Mouse (Mus musculus): Measurements from ENCODE around the gene Mdga1. TPM values are rescaled to one million over a fixed set of nuclear protein-coding genes. Genes with fewer than 3 reads are reported as not detected.
A peak's percentile ranks its signal among the peaks of the same experiment; 100 is the strongest.

The Mdga1 gene
- polyA plus RNA-seq, 1 experiment from 2014 or later = 4.7 TPM

DNA sequence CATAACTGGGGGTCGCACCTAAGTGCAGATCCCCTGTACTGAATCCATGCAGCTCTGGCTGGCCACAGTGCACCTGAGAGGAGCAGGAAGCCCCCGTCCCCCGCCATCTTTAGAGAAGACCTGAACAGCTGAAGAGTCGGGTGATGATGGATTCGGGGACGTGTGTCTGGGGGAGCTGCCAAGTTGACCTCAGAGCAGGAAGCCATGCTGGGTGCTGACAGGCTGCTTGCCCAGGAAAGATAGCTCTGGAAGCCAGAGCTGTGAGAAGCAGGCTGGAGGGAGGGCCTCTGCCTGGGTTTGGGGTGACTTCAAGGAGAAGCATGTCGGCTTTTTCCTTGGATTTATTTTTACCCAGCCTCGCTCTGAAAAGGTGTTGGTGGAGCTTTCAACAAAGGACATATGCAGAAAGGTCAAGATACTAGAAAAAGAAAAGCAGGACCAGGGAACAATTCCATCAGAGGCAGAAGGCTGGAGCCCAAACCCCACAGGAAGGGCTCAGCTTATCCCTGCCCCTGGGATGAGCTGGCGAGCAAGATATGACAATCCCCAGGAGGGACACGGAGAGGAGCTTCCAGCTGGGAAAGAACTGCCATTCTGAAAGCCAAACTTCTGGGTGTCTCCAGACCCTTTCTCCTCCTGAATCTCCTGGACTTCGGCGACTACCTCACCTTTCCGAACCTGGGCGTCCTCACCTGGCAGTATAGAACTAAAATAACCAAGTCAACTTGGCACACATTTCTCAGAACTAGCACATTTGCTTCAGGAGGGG is 146.3 kb downstream of the Mdga1 start:
- peaks cover 3% of the 10 kb centered on the region for H3K27me3 ChIP-seq
- no peak overlapping the region for H3K9ac ChIP-seq (replicated peaks)
- no peaks in the 10 kb centered on the region for H3K9me3 ChIP-seq
- 73% methylated on average over 14 of the region's 14 CpGs for WGBS
- H3K4me1 ChIP-seq (replicated peaks) = peaks cover 2% of the 10 kb centered on the region; the same call in 1 of the 2 replicates
- no peak overlapping the region for H3K27ac ChIP-seq
- H3K36me3 ChIP-seq = no peaks in the 10 kb centered on the region
- no peak overlapping the region for H3K4me3 ChIP-seq (replicated peaks)
- H3K4me2 ChIP-seq = no peak overlapping the region
- ATAC-seq (ENCODE audit: insufficient number of reproducible peaks, insufficient read depth, low FRiP score, low TSS enrichment, low read depth) = no peak

DNA sequence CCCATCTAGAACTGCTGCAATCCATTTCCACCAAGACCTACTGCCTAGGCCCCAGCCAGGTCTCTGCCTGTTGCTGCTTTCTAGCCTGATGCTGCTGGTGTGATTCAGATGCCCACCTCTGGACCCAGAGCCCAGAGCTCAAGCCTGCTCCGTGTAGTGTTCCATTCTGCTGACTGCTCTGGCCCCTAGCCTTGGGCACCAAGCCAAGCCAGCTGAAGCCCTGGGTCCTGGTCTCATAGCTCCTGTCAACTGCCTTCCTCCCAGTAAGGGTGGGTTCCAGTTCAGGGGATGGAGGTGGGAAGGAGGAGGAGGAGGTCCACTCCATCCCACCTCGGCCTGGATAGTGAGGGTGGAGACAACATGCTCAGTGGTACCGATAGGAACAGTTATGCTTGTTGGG is 150.3 kb downstream of the Mdga1 start:
- Histone ChIP-seq H3K27ac (no peak overlapping the region), H3K4me1 (replicated peaks) (peaks cover 22% of the 10 kb centered on the region), H3K36me3 (no peaks in the 10 kb centered on the region), H3K27me3 (no peaks in the 10 kb centered on the region; the same call in 1 of the 2 replicates), H3K9ac (replicated peaks) (no peak overlapping the region), H3K4me2 (no peak overlapping the region), H3K4me3 (replicated peaks) (no peak overlapping the region), H3K9me3 (no peaks in the 10 kb centered on the region)
- ATAC-seq (ENCODE audit: insufficient number of reproducible peaks, insufficient read depth, low FRiP score, low TSS enrichment, low read depth) = no peak
- 88% methylated on average over 3 of the region's 3 CpGs for WGBS

GRCm38 (mm10) chr17:29818989-29819388 is 150.9 kb downstream of the Mdga1 start:
- H3K9ac ChIP-seq (replicated peaks) = no peak overlapping the region
- ATAC-seq (ENCODE audit: insufficient number of reproducible peaks, insufficient read depth, low FRiP score, low TSS enrichment, low read depth) = no peak
- H3K4me3 ChIP-seq (replicated peaks) = no peak overlapping the region
- no peak overlapping the region for H3K27ac ChIP-seq
- no peaks in the 10 kb centered on the region for H3K9me3 ChIP-seq
- H3K4me2 ChIP-seq = no peak overlapping the region
- H3K27me3 ChIP-seq = no peaks in the 10 kb centered on the region; the same call in 1 of the 2 replicates
- WGBS = 90% methylated on average over 7 of the region's 7 CpGs
- peaks cover 28% of the 10 kb centered on the region for H3K4me1 ChIP-seq (replicated peaks)
- H3K36me3 ChIP-seq = no peaks in the 10 kb centered on the region

DNA sequence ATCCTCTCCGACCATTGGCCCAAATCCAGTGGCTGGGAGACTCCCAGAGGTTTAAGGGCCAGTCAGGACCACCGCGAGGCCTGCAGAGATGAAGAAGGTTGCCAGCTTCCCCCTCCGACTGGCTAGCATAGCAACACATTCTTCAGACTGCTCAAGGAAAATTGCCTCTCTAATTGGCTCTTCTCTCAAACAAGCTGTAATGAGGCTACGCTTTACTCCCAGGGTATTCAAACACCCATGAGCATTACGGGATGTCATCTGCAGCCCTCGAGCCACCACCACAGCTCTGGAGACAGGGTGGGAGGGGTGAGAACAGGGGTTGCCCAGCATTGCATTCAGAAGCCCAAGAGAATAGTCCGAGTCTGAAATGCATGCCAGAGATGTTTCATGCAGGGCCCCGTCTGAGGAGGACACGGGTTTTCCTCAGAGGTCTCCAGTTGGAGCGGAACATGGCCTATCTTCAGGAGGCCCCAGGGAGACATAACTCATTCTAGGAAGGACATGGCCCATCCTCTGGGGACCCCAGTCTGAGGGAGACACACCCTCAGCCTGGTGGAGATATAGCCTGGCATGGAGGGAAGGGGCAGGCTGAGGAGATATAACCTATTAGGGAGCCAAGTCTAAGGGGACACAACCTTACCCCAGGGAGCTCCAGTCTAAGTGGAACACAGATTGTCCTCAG is 151.5 kb downstream of the Mdga1 start:
- H3K4me3 ChIP-seq (replicated peaks) = no peak overlapping the region
- H3K9me3 ChIP-seq = no peaks in the 10 kb centered on the region
- no peak overlapping the region for H3K27ac ChIP-seq
- WGBS = 31% methylated on average over 11 of the region's 11 CpGs
- no peaks in the 10 kb centered on the region for H3K36me3 ChIP-seq
- no peak overlapping the region for H3K9ac ChIP-seq (replicated peaks)
- no peak overlapping the region for H3K4me2 ChIP-seq
- ATAC-seq (ENCODE audit: insufficient number of reproducible peaks, insufficient read depth, low FRiP score, low TSS enrichment, low read depth) = no peak
- H3K4me1 ChIP-seq (replicated peaks) = peaks cover 33% of the 10 kb centered on the region
- H3K27me3 ChIP-seq = no peaks in the 10 kb centered on the region; the same call in 1 of the 2 replicates

DNA sequence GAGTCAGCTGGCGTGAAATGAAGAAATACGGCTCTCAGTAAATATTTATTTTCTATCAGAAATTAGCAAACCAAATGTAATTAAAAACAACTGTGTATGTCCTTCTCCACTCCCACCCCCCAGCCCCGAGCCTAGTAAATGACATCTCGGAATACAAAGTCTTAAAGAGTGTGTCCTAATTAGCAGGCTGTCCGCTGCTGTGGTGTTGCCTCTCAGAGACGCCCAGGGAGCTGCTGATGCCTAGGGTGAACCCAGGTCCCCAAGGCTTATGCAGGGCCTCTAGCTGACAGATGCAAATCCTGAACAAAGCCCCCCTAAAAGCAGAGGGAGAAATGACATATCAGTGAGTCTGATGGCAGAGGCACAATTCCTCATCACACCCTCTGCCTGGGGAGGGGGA is 155.1 kb downstream of the Mdga1 start:
- Histone ChIP-seq H3K36me3 (no peaks in the 10 kb centered on the region), H3K4me3 (replicated peaks) (no peak overlapping the region), H3K27me3 (no peaks in the 10 kb centered on the region), H3K4me1 (replicated peaks) (peaks cover 41% of the 10 kb centered on the region), H3K9ac (replicated peaks) (no peak overlapping the region), H3K9me3 (no peaks in the 10 kb centered on the region), H3K4me2 (no peak overlapping the region), H3K27ac (no peak overlapping the region)
- 29% methylated on average over 6 of the region's 6 CpGs for WGBS
- ATAC-seq (ENCODE audit: insufficient number of reproducible peaks, insufficient read depth, low FRiP score, low TSS enrichment, low read depth) = no peak

- H3K4me2 ChIP-seq = no peak overlapping the region
- no peak overlapping the region for H3K27ac ChIP-seq
- 8% methylated on average over 4 of the region's 4 CpGs for WGBS
- H3K36me3 ChIP-seq = no peaks in the 10 kb centered on the region
- H3K4me3 ChIP-seq (replicated peaks) = no peak overlapping the region
- H3K9ac ChIP-seq (replicated peaks) = no peak overlapping the region
- H3K9me3 ChIP-seq = no peaks in the 10 kb centered on the region
- ATAC-seq (ENCODE audit: insufficient number of reproducible peaks, insufficient read depth, low FRiP score, low TSS enrichment, low read depth) = no peak
- H3K4me1 ChIP-seq (replicated peaks) = peaks cover 36% of the 10 kb centered on the region
- H3K27me3 ChIP-seq = no peaks in the 10 kb centered on the region
These were observed 156.6 kb downstream of the Mdga1 start for GRCm38 (mm10) chr17:29813328-29813727.

- Histone ChIP-seq H3K36me3 (no peaks in the 10 kb centered on the region), H3K9ac (replicated peaks) (no peak overlapping the region), H3K4me1 (replicated peaks) (peaks cover 12% of the 10 kb centered on the region; the same call in 1 of the 2 replicates), H3K9me3 (peaks cover 11% of the 10 kb centered on the region), H3K27ac (no peak overlapping the region), H3K27me3 (peaks cover 3% of the 10 kb centered on the region; the same call in 1 of the 2 replicates), H3K4me3 (replicated peaks) (no peak overlapping the region), H3K4me2 (no peak overlapping the region)
- no peak for ATAC-seq (ENCODE audit: insufficient number of reproducible peaks, insufficient read depth, low FRiP score, low TSS enrichment, low read depth)
- WGBS = 68% methylated on average over 3 of the region's 3 CpGs
These were observed 166.3 kb downstream of the Mdga1 start for GRCm38 (mm10) chr17:29803545-29803944.

DNA sequence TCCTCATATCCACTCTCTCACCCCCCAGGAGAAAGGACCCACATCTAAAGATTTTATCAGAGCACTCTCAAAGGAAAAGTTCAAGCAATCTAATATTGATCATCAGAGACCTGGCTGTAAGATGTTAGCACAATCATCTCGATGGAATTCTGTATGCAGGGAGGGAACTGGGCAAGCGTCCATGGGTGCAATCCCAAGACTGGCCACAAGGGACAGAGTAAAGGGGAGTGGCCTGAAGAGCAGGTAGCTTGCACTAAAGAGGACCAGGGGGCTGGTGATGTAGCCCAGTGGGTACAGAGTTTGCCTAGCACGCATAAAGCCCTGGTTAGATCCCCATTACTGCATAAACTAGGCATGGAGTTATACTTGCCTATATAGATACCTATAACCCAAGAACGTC is 168.5 kb downstream of the Mdga1 start:
- no peak for ATAC-seq (ENCODE audit: insufficient number of reproducible peaks, insufficient read depth, low FRiP score, low TSS enrichment, low read depth)
- H3K27me3 ChIP-seq = peaks cover 3% of the 10 kb centered on the region; the same call in 1 of the 2 replicates
- 20% methylated on average over 4 of the region's 4 CpGs for WGBS

DNA sequence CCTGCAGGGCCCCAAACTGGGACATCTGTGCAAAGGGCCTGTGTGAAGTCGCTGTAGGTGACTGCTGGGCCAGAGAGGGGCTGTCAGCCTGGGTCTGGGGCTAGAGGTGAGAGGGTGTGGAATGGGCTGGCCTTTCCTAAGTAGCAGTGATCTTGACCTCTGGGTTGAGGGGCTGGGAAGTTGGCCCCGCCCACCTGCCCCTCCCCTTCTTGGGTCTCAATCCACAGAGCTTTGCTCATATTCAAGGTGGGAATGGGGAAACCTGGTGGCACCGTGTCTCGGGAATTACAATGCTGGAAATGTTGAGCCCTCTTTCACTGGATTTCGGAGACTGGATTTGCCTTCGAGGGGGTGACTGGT is 169.8 kb downstream of the Mdga1 start:
- Histone ChIP-seq H3K4me2 (no peak overlapping the region), H3K4me3 (replicated peaks) (no peak overlapping the region), H3K9ac (replicated peaks) (no peak overlapping the region), H3K9me3 (peaks cover 4% of the 10 kb centered on the region; the same call in 1 of the 2 replicates), H3K4me1 (replicated peaks) (peaks cover 37% of the 10 kb centered on the region), H3K36me3 (no peaks in the 10 kb centered on the region), H3K27me3 (peaks cover 3% of the 10 kb centered on the region; the same call in 1 of the 2 replicates), H3K27ac (no peak overlapping the region)
- ATAC-seq (ENCODE audit: insufficient number of reproducible peaks, insufficient read depth, low FRiP score, low TSS enrichment, low read depth) = no peak
- 35% methylated on average over 6 of the region's 6 CpGs for WGBS

More for the DNA sequence above, 168.5 kb downstream of the Mdga1 start:
- Histone ChIP-seq H3K4me1 (replicated peaks) (peaks cover 25% of the 10 kb centered on the region), H3K27ac (no peak overlapping the region), H3K4me2 (no peak overlapping the region), H3K9ac (replicated peaks) (no peak overlapping the region), H3K36me3 (no peaks in the 10 kb centered on the region), H3K4me3 (replicated peaks) (no peak overlapping the region), H3K9me3 (peaks cover 11% of the 10 kb centered on the region)

DNA sequence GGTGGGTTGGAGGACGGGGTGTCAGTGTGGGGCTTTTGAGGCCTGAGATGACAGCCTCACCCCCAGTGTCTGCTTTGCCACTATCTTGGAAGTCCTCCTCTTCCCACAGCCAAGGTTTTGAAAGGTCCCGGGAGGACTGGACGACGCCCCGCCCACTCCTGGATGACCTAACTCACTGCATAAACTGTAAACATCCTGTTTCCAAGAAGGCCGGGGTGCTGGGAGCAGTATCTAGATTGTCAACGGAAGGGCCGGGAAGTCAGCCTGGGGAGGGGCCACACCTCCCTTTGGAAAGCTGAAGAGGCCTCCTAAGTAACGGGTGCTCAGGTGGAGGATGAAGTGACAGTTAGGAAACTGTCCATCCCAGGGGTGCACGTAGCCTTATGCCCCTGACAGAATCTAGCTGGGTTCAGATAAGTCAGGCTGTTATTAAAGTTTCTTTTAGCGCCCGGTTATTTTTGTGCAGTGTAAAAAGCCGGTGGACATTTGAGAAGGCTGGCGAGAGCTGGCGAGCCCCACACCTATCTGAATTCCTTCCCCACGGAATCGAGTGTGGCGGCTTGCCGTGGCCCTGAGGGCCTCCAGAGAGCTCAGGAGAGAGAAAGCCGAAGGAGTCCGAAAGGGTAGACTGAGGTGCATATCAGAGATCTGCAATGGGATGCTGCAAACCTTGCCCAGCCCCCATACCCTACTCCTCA is 170.3 kb downstream of the Mdga1 start:
- ATAC-seq (ENCODE audit: insufficient number of reproducible peaks, insufficient read depth, low FRiP score, low TSS enrichment, low read depth) = no peak
- peaks cover 42% of the 10 kb centered on the region for H3K4me1 ChIP-seq (replicated peaks)
- no peak overlapping the region for H3K4me3 ChIP-seq (replicated peaks)
- WGBS = 66% methylated on average over 21 of the region's 21 CpGs
- H3K27me3 ChIP-seq = peaks cover 3% of the 10 kb centered on the region; the same call in 1 of the 2 replicates
- H3K27ac ChIP-seq = no peak overlapping the region
- H3K4me2 ChIP-seq = no peak overlapping the region
- no peaks in the 10 kb centered on the region for H3K36me3 ChIP-seq
- no peak overlapping the region for H3K9ac ChIP-seq (replicated peaks)
- no peaks in the 10 kb centered on the region for H3K9me3 ChIP-seq

DNA sequence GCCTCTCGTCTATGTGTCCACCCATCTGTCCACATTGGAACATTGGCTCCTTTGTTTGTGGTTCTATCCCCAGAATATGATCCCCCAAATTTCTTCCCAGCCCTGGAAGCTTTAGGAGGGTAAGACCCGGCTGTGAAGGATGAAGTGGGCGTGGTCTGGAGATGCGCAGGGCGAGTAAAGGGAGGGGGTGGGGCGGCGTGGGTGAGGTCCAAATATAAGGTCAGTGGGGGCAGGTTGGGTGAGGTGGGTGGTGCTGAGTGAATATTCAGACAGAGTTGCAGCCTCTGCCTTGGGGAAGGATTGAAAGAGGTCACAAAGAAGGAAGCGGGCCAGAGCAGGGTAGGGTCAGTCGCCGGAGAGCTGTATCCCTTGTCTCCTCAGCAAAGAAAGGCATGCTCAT is 171.7 kb downstream of the Mdga1 start:
- 0 out of 2 replicates have a peak, but pooled peaks have one; percentile 7 for ATAC-seq (ENCODE audit: insufficient number of reproducible peaks, insufficient read depth, low FRiP score, low TSS enrichment, low read depth)
- no peak overlapping the region for H3K4me3 ChIP-seq (replicated peaks)
- H3K27me3 ChIP-seq = peaks cover 3% of the 10 kb centered on the region; the same call in 1 of the 2 replicates
- 45% methylated on average over 10 of the region's 10 CpGs for WGBS
- no peak overlapping the region for H3K27ac ChIP-seq
- H3K9ac ChIP-seq (replicated peaks) = no peak overlapping the region
- no peaks in the 10 kb centered on the region for H3K36me3 ChIP-seq
- no peaks in the 10 kb centered on the region for H3K9me3 ChIP-seq
- H3K4me2 ChIP-seq = no peak overlapping the region
- H3K4me1 ChIP-seq (replicated peaks) = peaks cover 45% of the 10 kb centered on the region

Data from limb, embryonic 12.5 days (tissue).